Mouse (Mus musculus) v-Abl transformed pro-B cells (cell line): Measurements from ENCODE around the gene Chd4.

Experiments used
- in situ Hi-C, 2 experiments: fragments of 400-800 bp; cut with MboI; formaldehyde crosslinking; loops; one replicate each; pipeline ENCODE4 v1.15.1; 2025; ENCODE audit not compliant: unreplicated experiment in 2 of 2

The Chd4 gene

GRCm38 (mm10) chr6:125155262-125155661, 59.5 kb downstream of the Chd4 start:
- in situ Hi-C loops = loop anchor here (5.0 to 25.0 kb wide), 4 partner anchors 62 to 1407 kb away; partner anchors contain the start of gene Vamp1 (in 1 of the 2)

- in situ Hi-C loops = loop anchor here (5.0 to 25.0 kb wide), 4 partner anchors 61 to 1406 kb away; partner anchors contain the start of gene Vamp1 (in 1 of the 2)
Observed at GRCm38 (mm10) chr6:125156491-125156890, 60.7 kb downstream of the Chd4 start.

- in situ Hi-C loops = loop anchor here (5.0 to 25.0 kb wide), 4 partner anchors 60 to 1405 kb away; partner anchors contain the start of gene Vamp1 (in 1 of the 2)
Observed at GRCm38 (mm10) chr6:125156903-125157614, 61.3 kb downstream of the Chd4 start.

GRCm38 (mm10) chr6:125158944-125159492, 63.2 kb downstream of the Chd4 start:
- in situ Hi-C loops = loop anchor here (5.0 to 25.0 kb wide), 4 partner anchors 58 to 1403 kb away; partner anchors contain the start of gene Vamp1 (in 1 of the 2)

GRCm38 (mm10) chr6:125159773-125160557, 64.2 kb downstream of the Chd4 start:
- in situ Hi-C loops = loop anchor here (5.0 to 25.0 kb wide), 4 partner anchors 57 to 1402 kb away; partner anchors contain the start of gene Vamp1 (in 2 of the 2)

GRCm38 (mm10) chr6:125160558-125160853, 64.7 kb downstream of the Chd4 start:
- in situ Hi-C loops = loop anchor here (5.0 to 25.0 kb wide), 3 partner anchors 57 to 1402 kb away; partner anchors contain the start of gene Vamp1 (in 1 of the 2)

GRCm38 (mm10) chr6:125160854-125161760, 65.3 kb downstream of the Chd4 start:
- in situ Hi-C loops = loop anchor here (5.0 to 25.0 kb wide), 3 partner anchors 56 to 1401 kb away; partner anchors contain the start of gene Vamp1 (in 1 of the 2)

GRCm38 (mm10) chr6:125161971-125162370, 66.2 kb downstream of the Chd4 start:
- in situ Hi-C loops = loop anchor here (5.0 to 25.0 kb wide), 3 partner anchors 55 to 1400 kb away; partner anchors contain the start of gene Vamp1 (in 1 of the 2)

GRCm38 (mm10) chr6:125162615-125163305, 67.0 kb downstream of the Chd4 start:
- in situ Hi-C loops = loop anchor here (5.0 to 25.0 kb wide), 3 partner anchors 55 to 1400 kb away; partner anchors contain the start of gene Vamp1 (in 1 of the 2)

GRCm38 (mm10) chr6:125163801-125164657, 68.2 kb downstream of the Chd4 start:
- in situ Hi-C loops = loop anchor here (5.0 to 25.0 kb wide), 3 partner anchors 53 to 1398 kb away; partner anchors contain the start of gene Vamp1 (in 1 of the 2)

- in situ Hi-C loops = loop anchor here (5.0 to 25.0 kb wide), 3 partner anchors 53 to 1398 kb away; partner anchors contain the start of gene Vamp1 (in 1 of the 2)
Observed at GRCm38 (mm10) chr6:125164672-125165327, 69.0 kb downstream of the Chd4 start.

GRCm38 (mm10) chr6:125165328-125165891, 69.6 kb downstream of the Chd4 start:
- in situ Hi-C loops = loop anchor here (25.0 kb wide), 1 partner anchor 1397 kb away; no protein-coding TSS in a partner anchor

- in situ Hi-C loops = loop anchor here (25.0 kb wide), 1 partner anchor 1396 kb away; no protein-coding TSS in a partner anchor
Observed at GRCm38 (mm10) chr6:125166051-125166751, 70.4 kb downstream of the Chd4 start, which contains the start of gene Gapdh. Gene Gapdh (minus strand): TSS chr6:125166467.

- in situ Hi-C loops = loop anchor here (25.0 kb wide), 1 partner anchor 1395 kb away; no protein-coding TSS in a partner anchor
Observed at GRCm38 (mm10) chr6:125166861-125167650, 71.3 kb downstream of the Chd4 start.

GRCm38 (mm10) chr6:125168086-125168485, 72.3 kb downstream of the Chd4 start:
- in situ Hi-C loops = loop anchor here (25.0 kb wide), 1 partner anchor 1394 kb away; no protein-coding TSS in a partner anchor
